Comparison of ENCODE assay signal across 11 mouse cellular contexts in the genomic region with DNA sequence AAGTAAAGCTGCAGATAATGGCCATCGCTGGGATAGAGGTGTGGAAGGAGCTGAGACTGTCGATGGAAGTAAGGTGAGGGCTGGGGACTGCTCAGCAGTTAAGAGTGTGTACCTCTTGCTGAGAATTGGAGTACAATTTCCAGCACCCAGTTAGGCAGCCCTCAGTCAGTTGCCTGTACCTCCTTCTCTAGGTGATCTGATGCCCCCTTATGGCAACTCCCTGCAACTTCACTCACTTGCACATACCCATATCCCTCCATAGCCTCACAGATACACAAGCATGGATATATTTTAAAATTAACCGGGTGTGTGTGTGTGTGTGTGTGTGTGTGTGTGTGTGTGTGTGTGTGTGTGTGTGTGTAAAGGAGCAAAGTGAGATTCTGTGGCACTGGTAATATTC. TPM values are rescaled to one million over a fixed set of nuclear protein-coding genes. Genes with fewer than 3 reads are reported as not detected.
DNase-seq lines count a peak whose midpoint lies in the region; ATAC-seq lines count a peak whose summit lies in the region.
"Had no signal": no experiment of that assay in that cellular context is flagged by ENCODE, and none has a peak within 500 bp of the region (broad histone marks: within the 10 kb centered on the region; RNA-seq: fewer than 3 reads in every experiment).

No protein-coding gene starts in this region.

- 86% methylated on average over 3 of the region's 3 CpGs for WGBS in hindbrain, embryonic 16.5 days

- no peaks in the 10 kb centered on the region for H3K4me1 ChIP-seq in hindbrain, embryonic 16.5 days (ENCODE audit: control insufficient read depth, insufficient read depth, low read depth, low read length)
- H3K4me1 ChIP-seq: neural tube, embryonic 12.5 days had no signal

- DNase-seq in adrenal gland, postnatal 14 days = peak; percentile 18
- no peak for DNase-seq in adrenal gland, adult 2 months
- peak; percentile 8 for DNase-seq in lung, postnatal 10 days
- no peak for DNase-seq in lung, adult 18-20 months
- peak; percentile 6 for DNase-seq in thymus, postnatal 25 days
- DNase-seq: heart, postnatal 36 days; lung, postnatal 14 days had no signal

- no peak overlapping the region for H3K4me2 ChIP-seq in hindbrain, embryonic 16.5 days (ENCODE audit: low read length)
- H3K4me2 ChIP-seq: neural tube, embryonic 12.5 days had no signal

- H3K27ac ChIP-seq in hindbrain, embryonic 16.5 days (ENCODE audit: low read depth, low read length) = no peak overlapping the region
- H3K27ac ChIP-seq: neural tube, embryonic 12.5 days had no signal

- H3K9me3 ChIP-seq in hindbrain, embryonic 16.5 days (ENCODE audit: control insufficient read depth, low read length) = no peaks in the 10 kb centered on the region
- H3K9me3 ChIP-seq: neural tube, embryonic 12.5 days had no signal

- ATAC-seq in erythroid progenitor cell, adult 5-6 weeks (replicated peaks; ENCODE audit: low FRiP score, poor library complexity, severe bottlenecking) = peak; percentile 52; the same call in 1 of the 2 replicates
- no peak for ATAC-seq in hindbrain, embryonic 16.5 days
- no peak for ATAC-seq in frontal cortex, adult (ENCODE audit: low TSS enrichment)

- no peaks in the 10 kb centered on the region for H3K36me3 ChIP-seq in hindbrain, embryonic 16.5 days (ENCODE audit: control insufficient read depth, insufficient read depth, low read length)
- H3K36me3 ChIP-seq: neural tube, embryonic 12.5 days had no signal

- no peak overlapping the region for H3K4me3 ChIP-seq in hindbrain, embryonic 16.5 days (ENCODE audit: low read length)
- H3K4me3 ChIP-seq: neural tube, embryonic 12.5 days had no signal

- H3K27me3 ChIP-seq in hindbrain, embryonic 16.5 days (replicated peaks; ENCODE audit: control insufficient read depth, insufficient read depth, low read length) = no peaks in the 10 kb centered on the region
- H3K27me3 ChIP-seq: neural tube, embryonic 12.5 days had no signal

- no peak overlapping the region for H3K9ac ChIP-seq in hindbrain, embryonic 16.5 days (ENCODE audit: low read depth, low read length)
- H3K9ac ChIP-seq: neural tube, embryonic 12.5 days had no signal

RNA-seq across cellular contexts. Expression of a gene that starts 34.8 kb away (rescaled TPM):
- total RNA-seq in adrenal gland, postnatal 14 days (2021) = 18.6 and 18.9 TPM in 2 replicates
- total RNA-seq in adrenal gland, adult 2 months (2021) = 10 to 100 TPM; 15.9 to 22.6 TPM
- 6.0 and 6.1 TPM in 2 replicates for polyA plus RNA-seq in adrenal gland, adult 2 months (2012; rRNA removed)
- 10.9 and 11.9 TPM in 2 replicates for total RNA-seq in erythroid progenitor cell, adult 5-6 weeks (2015; ENCODE audit: low replicate concordance)
- total RNA-seq in erythroid progenitor cell, adult 5-6 weeks (2017; ENCODE audit: low replicate concordance) = 10.0 and 11.1 TPM in 2 replicates
- polyA plus RNA-seq in hindbrain, embryonic 16.5 days (2015; fragmentation: Nextera tagmentation; extraction: Ambion mirVana) = 2.8 and 3.4 TPM in 2 replicates

RNA-seq across cellular contexts. Expression of a gene that starts 35.1 kb away (rescaled TPM):
- 0.98 and 1.4 TPM in 2 replicates for total RNA-seq in adrenal gland, postnatal 14 days (2021)
- 1 to 10 TPM; 1.1 to 1.6 TPM for total RNA-seq in adrenal gland, adult 2 months (2021)
- polyA plus RNA-seq in adrenal gland, adult 2 months (2012; rRNA removed) = 0.17 and 0.22 TPM in 2 replicates
- not detected in 2 replicates for total RNA-seq in erythroid progenitor cell, adult 5-6 weeks (2015; ENCODE audit: low replicate concordance)
- 0.90 TPM in 1 of 2 replicates, not detected in the other for total RNA-seq in erythroid progenitor cell, adult 5-6 weeks (2017; ENCODE audit: low replicate concordance)
- polyA plus RNA-seq in hindbrain, embryonic 16.5 days (2015; fragmentation: Nextera tagmentation; extraction: Ambion mirVana) = 1.1 and 1.5 TPM in 2 replicates

RNA-seq across cellular contexts. Expression of a gene that starts 35.2 kb away (rescaled TPM):
- 237 and 265 TPM in 2 replicates for total RNA-seq in adrenal gland, postnatal 14 days (2021)
- total RNA-seq in adrenal gland, adult 2 months (2021) = 100 to 1,000 TPM; 295 to 331 TPM
- 109 and 125 TPM in 2 replicates for polyA plus RNA-seq in adrenal gland, adult 2 months (2012; rRNA removed)
- total RNA-seq in erythroid progenitor cell, adult 5-6 weeks (2015; ENCODE audit: low replicate concordance) = 76.7 and 89.7 TPM in 2 replicates
- 53.0 and 61.0 TPM in 2 replicates for total RNA-seq in erythroid progenitor cell, adult 5-6 weeks (2017; ENCODE audit: low replicate concordance)
- 57.1 and 61.6 TPM in 2 replicates for polyA plus RNA-seq in hindbrain, embryonic 16.5 days (2015; fragmentation: Nextera tagmentation; extraction: Ambion mirVana)

Comparison
In these comparisons a context has a peak if more than half of its experiments do, and no peak if none do; other contexts are left out.
1. DNase-seq: peak in adrenal gland, postnatal 14 days (single experiment), lung, postnatal 10 days (single experiment) and thymus, postnatal 25 days (single experiment); none in adrenal gland, adult 2 months (single experiment) and lung, adult 18-20 months (0 of 2).